Mouse (Mus musculus): ENCODE data around the gene Gm3512. TPM values are rescaled to one million over a fixed set of nuclear protein-coding genes. Genes with fewer than 3 reads are reported as not detected.
"Not testable (repeated sequence)": the region's sequence is repeated elsewhere in the genome, so short reads cannot be mapped to it uniquely, and the experiment has no call there.

Gm3512 gene
- total RNA-seq (2015) (0.20 TPM in 1 of 2 replicates, not detected in the other), total RNA-seq (2017) (not detected in 2 replicates)

DNA sequence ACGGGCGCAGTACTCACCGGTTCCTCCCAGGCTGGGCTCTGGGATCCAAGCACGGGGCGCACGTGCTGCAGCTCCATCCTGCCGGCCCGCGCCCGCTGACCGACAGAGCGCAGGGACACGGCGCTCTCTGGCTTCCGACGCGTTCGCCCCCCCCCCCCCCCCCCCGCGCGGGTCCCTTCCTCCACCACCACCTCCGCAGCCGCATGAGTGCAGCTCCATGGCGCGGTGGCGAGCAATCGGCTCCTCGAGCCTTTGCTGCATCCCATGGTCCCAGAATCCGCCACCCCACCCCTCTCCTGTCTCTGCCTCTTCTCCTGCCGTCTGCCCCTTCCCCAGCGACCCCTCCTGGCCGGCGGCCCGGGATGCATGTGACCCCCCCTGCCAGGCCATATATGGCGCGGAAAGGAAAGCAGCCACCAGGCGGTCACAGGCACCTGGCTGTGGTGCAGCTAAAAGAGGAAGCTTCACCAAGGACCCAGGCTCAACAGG lies at the start of gene Gm3512:
TSS of gene Gm3512 (minus strand) at position 51 of the 489 bp plus-strand sequence.
- ATAC-seq (ENCODE audit: poor library complexity, severe bottlenecking): not testable (repeated sequence)

DNA sequence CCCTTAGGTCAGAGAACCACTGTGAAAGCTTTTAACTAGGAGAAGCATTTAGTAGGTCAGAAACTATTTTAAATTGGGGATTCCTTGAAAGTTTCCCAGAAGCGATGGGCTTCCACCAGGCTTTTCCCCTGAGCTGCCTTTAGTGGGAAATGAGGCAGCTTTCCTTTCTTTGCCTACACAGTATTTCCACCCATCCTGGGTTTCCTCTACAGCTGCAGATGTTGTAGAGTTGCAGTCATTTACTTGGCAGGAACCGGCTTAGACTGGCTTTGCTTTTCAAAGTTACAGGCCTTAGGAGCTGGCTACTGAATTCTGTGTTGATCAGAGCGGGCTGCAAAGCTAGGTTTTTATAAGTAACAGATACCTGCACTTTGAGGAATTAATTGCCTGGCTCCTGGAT lies 25.7 kb upstream of the Gm3512 start:
- not testable (repeated sequence) for ATAC-seq (ENCODE audit: poor library complexity, severe bottlenecking)

DNA sequence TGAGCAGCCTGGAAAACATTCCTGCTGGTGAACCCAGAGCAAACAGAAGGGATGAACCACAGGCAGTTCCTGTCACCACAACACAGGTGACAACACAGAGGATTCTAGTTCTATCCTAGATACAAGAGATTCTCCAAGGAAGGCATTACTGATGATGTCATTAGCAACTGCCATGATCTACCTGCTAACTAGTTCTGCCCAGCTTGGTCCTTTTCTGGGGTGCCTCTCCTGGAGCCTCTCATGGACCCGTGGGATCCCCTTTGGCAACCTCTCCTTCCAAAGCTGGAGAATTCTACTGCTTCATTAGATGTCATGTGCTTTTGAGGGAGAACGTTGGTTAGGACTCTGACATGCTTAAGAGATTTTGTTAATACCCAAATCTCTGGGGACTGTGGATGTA lies 20.1 kb upstream of the Gm3512 start, which contains the start of gene Gm16434:
TSS of gene Gm16434 (minus strand) at position 101 of the 400 bp plus-strand sequence.
- ATAC-seq (ENCODE audit: poor library complexity, severe bottlenecking): not testable (repeated sequence)

DNA sequence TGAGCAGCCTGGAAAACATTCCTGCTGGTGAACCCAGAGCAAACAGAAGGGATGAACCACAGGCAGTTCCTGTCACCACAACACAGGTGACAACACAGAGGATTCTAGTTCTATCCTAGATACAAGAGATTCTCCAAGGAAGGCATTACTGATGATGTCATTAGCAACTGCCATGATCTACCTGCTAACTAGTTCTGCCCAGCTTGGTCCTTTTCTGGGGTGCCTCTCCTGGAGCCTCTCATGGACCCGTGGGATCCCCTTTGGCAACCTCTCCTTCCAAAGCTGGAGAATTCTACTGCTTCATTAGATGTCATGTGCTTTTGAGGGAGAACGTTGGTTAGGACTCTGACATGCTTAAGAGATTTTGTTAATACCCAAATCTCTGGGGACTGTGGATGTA lies 49.0 kb downstream of the Gm3512 start, which contains the start of gene Gm6676:
TSS of gene Gm6676 (minus strand) at position 101 of the 400 bp plus-strand sequence.
- not testable (repeated sequence) for ATAC-seq (ENCODE audit: poor library complexity, severe bottlenecking)

DNA sequence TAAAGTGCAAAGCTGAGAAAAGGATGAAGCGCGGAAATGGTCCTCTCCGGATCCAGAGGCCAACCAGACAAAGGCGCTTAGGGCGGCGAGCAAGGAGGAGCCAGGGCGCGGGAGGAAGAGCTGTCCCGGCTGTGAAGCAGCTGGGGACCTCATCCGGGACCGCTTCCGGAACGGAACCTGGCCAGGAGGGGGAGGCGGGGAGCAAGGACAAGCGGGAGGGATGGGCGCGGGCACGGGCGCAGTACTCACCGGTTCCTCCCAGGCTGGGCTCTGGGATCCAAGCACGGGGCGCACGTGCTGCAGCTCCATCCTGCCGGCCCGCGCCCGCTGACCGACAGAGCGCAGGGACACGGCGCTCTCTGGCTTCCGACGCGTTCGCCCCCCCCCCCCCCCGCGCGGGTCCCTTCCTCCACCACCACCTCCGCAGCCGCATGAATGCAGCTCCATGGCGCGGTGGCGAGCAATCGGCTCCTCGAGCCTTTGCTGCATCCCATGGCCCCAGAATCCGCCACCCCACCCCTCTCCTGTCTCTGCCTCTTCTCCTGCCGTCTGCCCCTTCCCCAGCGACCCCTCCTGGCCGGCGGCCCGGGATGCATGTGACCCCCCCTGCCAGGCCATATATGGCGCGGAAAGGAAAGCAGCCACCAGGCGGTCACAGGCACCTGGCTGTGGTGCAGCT lies 69.1 kb downstream of the Gm3512 start:
- ATAC-seq (ENCODE audit: poor library complexity, severe bottlenecking): not testable (repeated sequence)

Other genes starting within 250 kb of the Gm3512 start
- gene Gm6356, start 200.7 kb downstream of the Gm3512 start, total RNA-seq (2015): not detected in 2 replicates
- not detected in 2 replicates for gene Gm6356, start 200.7 kb downstream of the Gm3512 start, total RNA-seq (2017)
- gene Gm10406, start 147.1 kb downstream of the Gm3512 start, total RNA-seq (2015): not detected in 2 replicates
- gene Gm10406, start 147.1 kb downstream of the Gm3512 start, total RNA-seq (2017): not detected in 2 replicates
- not detected in 2 replicates for gene Gm3685, start 129.6 kb downstream of the Gm3512 start, total RNA-seq (2015)
- gene Gm3685, start 129.6 kb downstream of the Gm3512 start, total RNA-seq (2017): not detected in 2 replicates
- gene Gm3696, start 73.9 kb downstream of the Gm3512 start, total RNA-seq (2015): not detected in 2 replicates
- gene Gm3696, start 73.9 kb downstream of the Gm3512 start, total RNA-seq (2017): not detected in 2 replicates
- not detected in 2 replicates for gene Gm6676, start 49.1 kb downstream of the Gm3512 start, total RNA-seq (2015)
- gene Gm6676, start 49.1 kb downstream of the Gm3512 start, total RNA-seq (2017): not detected in 2 replicates
- not detected in 2 replicates for gene Gm16434, start 20.0 kb upstream of the Gm3512 start, total RNA-seq (2015)
- not detected in 2 replicates for gene Gm16434, start 20.0 kb upstream of the Gm3512 start, total RNA-seq (2017)
- gene Gm3727, start 90.2 kb upstream of the Gm3512 start, total RNA-seq (2015): not detected in 2 replicates
- not detected in 2 replicates for gene Gm3727, start 90.2 kb upstream of the Gm3512 start, total RNA-seq (2017)
- gene Gm3739, start 140.5 kb upstream of the Gm3512 start, total RNA-seq (2015): not detected in 2 replicates
- gene Gm3739, start 140.5 kb upstream of the Gm3512 start, total RNA-seq (2017): not detected in 2 replicates
- not detected in 2 replicates for gene Gm5797, start 157.9 kb upstream of the Gm3512 start, total RNA-seq (2015)
- not detected in 2 replicates for gene Gm5797, start 157.9 kb upstream of the Gm3512 start, total RNA-seq (2017)
- gene Gm8374, start 190.6 kb upstream of the Gm3512 start, total RNA-seq (2015): not detected in 2 replicates
- not detected in 2 replicates for gene Gm8374, start 190.6 kb upstream of the Gm3512 start, total RNA-seq (2017)

All from megakaryocyte, adult 5-6 weeks (primary cell).